Mouse (Mus musculus) ES-Bruce4 (cell line): ENCODE data around the gene E2f1.

Experiments
- CTCF ChIP-seq: IDR thresholded peaks from one replicate; pipeline ENCODE4 v1.8.1; 2011; ENCODE audit warnings: low read depth, low read length
- POLR2A ChIP-seq: IDR thresholded peaks from one replicate; pipeline ENCODE4 v1.8.1; 2011; ENCODE audit warnings: low read length; ENCODE audit not compliant: insufficient read depth

- TF ChIP-seq CTCF (peak; percentile 55), POLR2A (no peak)
These were observed 17.2 kb downstream of the E2f1 start for GRCm38 (mm10) chr2:154552424-154552907.
